Mouse (Mus musculus) kidney, adult 18-20 months (tissue): ENCODE measurements around the gene Cacnb2.

Source experiments
- DNase-seq: peaks from one replicate; pipeline ENCODE4 v3.0.0; 2021

Cacnb2 gene

DNA sequence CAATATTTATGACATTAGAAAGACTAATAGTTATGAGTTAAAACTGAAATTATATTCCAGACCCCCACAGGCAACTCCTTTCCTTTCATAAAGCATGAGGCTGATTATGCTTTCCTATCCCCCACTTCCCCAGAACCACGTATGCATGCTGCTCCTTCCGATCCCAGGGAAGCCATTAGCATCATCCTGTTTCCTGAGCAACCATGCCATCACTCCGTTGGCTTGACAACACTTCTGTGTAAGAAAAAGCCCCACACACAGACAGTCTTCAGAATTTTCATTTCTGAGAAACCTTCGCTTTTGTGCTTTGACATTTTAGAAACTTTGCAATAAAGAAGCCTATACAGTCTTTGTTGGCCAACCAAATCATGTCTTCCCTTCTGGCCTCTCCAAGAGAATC lies 393.1 kb downstream of the Cacnb2 start:
- no peak for DNase-seq

DNA sequence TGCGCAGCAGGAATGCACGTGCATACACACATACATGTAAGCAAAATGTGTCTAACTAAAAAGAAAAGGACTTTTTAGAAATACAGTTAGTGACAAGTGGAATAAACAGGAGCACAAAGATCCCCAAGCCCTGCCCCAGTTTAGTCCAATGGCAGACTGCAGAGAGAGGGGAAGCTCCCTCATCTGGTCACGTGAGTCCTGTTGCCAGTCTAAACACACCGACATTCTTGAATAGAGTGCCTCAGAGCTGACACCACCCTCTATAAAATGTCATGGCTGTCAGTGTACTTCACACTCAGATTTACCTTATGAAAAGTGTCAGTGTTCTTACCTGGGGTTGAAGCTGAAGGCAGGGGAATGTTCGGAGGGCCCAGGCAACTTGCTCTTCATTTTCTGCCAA lies 394.9 kb downstream of the Cacnb2 start:
- DNase-seq, result no peak

DNA sequence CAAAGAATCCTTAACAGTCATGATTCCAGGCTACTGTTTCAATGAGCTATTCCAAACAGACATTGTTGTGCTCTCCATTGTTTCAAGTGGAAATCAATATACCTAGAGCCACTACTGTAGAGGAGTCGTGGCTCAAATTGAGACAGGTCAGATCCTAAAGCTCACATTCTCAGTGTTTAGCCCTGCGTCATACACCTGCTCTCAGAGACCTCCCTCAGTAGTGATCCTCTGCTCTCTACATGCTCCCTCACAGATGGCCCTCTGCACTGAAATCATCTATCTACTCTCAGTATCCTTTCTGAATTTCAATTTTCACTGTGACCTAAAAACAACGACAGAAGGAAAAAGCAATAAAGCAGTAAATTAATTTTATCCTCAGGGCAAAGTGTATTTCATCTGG lies 404.6 kb downstream of the Cacnb2 start:
- DNase-seq, result no peak

DNA sequence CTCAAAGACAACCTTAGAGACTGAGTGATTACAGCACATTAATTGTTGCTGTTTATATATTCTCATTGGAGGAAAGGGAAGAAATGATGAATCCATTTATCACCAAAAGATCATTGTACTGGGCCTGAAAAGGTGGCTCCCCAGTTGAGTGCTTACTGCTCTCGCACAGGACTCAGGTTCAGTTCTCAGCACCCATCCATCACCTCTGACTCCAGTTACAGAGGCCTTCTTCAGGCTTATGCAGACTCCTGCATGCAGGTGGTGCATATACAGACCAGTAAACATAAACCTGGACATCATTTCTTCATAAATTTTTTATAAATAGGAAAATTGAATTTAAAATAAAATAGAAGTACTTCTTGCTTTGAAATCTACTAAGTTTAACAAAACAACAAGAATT lies 405.2 kb downstream of the Cacnb2 start:
- DNase-seq, result no peak

DNA sequence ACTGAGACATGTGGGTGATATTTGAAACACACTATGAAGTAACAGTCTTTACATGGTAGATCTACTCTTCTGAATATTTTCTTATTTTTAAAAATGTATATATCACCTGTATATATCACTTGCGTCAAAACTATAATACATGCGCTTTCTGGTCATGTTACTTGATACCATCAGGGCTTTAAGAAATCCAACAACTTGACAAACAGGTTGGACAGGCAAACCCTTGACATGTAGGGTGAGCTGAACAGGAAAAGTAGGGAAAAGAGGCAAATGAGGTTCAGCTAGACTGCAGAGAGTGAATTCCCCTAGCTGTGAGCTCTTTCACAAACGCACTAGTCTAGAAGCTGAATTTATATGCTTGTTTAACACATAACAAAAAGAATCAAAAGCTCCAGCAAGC lies 423.9 kb downstream of the Cacnb2 start:
- DNase-seq, result no peak

DNA sequence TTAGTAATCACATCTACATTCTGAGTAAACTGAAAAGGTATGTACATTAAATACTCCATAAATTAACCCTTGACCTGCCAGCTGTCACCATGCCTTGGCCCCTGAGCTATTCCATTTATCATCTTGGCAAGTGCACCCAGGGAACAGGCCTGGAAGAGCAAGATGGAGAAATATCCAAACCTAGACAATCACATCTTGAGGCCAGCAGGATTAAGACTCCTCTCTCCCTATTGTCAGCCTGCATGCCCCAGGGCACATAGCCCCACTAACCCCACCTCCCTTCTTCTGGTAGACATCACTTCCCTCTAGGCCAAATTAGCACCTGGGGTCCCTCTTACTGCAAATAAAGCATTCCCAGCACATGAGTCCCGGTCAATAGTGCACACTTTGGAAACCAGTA lies 424.9 kb downstream of the Cacnb2 start:
- DNase-seq, result no peak
